Mouse (Mus musculus) E14TG2a.4 (cell line): Measurements from ENCODE around the gene Stx1b.

Experiments used
- CTCF ChIP-seq: conservative IDR thresholded peaks from 2 replicates; pipeline ENCODE4 v1.5.1; 2014; ENCODE audit warnings: low read length
- NANOG ChIP-seq: IDR thresholded peaks from 2 replicates; pipeline ENCODE4 v1.6.1; 2014; ENCODE audit warnings: borderline replicate concordance, low read length, mixed read lengths
- POU5F1 ChIP-seq: IDR thresholded peaks from 2 replicates; pipeline ENCODE4 v1.6.1; 2014; ENCODE audit warnings: low read length, borderline replicate concordance

DNA sequence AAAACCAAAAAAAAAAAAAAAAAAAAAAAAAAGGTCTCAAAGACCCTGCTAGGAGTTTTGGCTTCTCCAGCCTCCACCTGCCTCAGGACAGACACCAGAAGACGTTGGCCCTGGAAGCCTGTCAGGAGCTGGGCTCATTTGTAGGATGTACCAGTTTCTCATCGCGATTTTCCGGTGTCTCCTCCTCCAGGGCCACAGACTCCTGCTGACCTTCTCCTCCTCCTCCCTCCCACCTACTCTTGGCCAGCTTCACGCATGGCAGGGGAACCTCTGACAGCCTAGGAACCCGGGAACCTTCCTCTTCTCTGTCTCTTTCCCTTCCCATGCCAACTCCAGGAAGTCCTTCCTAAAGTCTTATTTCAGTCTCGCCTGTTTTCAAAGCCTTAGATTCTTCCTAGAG, 7.3 kb downstream of the Stx1b start:
- no peak for TF ChIP-seq CTCF
- no peak for TF ChIP-seq POU5F1
- no peak for TF ChIP-seq NANOG
